Mouse (Mus musculus): ENCODE measurements around the gene 1700030J22Rik. TPM values are rescaled to one million over a fixed set of nuclear protein-coding genes. Genes with fewer than 3 reads are reported as not detected.

Gene 1700030J22Rik
- total RNA-seq, 2 experiments from 2014 or later, result 0.38 TPM; not detected in 1

DNA sequence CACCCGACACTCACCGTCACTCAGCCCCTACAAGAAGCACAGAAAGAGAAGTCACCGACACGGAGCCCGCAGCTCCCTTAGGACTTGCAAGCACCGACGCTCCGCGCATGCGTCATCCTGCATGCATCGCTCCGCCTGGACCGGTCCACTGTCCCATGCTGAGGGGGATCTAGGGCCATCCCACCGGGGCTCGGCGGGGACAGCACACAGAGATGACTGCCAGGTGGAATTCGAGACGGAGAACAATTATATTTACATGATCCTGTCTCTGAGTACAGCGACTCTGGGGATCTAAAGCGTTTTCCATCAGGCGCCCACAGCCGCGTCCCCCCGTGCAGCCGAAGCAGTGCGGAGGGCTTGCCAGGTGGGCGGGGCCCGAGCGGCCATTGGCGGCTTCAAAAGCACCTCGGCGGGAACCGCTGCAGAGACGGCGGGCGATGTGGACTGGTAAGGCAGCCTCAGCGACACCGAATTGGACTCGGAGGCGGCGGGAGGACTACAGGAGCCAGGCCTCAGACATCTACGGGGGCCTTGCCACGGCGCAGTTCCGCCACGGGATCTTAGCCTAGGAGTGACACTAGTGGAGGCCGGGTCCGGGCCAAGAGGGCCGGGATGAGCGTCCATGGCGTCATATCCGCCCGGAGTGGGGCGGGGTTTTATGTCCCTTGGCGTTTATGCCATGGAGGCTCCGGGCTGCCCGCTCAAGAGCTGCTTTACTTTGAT, 57.3 kb downstream of the 1700030J22Rik start, which contains the start of the genes Cmc2 and Cenpn:
Gene Cmc2 (minus strand): TSS at position 119 of the 723 bp plus-strand sequence.
Gene Cenpn (plus strand): TSS at position 394 of the 723 bp plus-strand sequence.
- peak; percentile 91 for ATAC-seq (replicated peaks; ENCODE audit: low FRiP score, low TSS enrichment, poor library complexity, severe bottlenecking)

- peak; percentile 66 for ATAC-seq (replicated peaks; ENCODE audit: low FRiP score, low TSS enrichment, poor library complexity, severe bottlenecking)
Measured at GRCm38 (mm10) chr8:116921005-116921336, 57.8 kb downstream of the 1700030J22Rik start.

Other genes with a start within 250 kb of the 1700030J22Rik start
- gene Cdyl2, start 246.0 kb downstream of the 1700030J22Rik start, total RNA-seq (2014; fragmentation: Nextera tagmentation), result 2.4 and 4.0 TPM in 2 replicates
- gene Cdyl2, start 246.0 kb downstream of the 1700030J22Rik start, total RNA-seq (2017), result 3.6 and 4.4 TPM in 2 replicates
- 45.4 and 48.0 TPM in 2 replicates for gene Cmc2, start 57.5 kb downstream of the 1700030J22Rik start, total RNA-seq (2014; fragmentation: Nextera tagmentation)
- 51.6 and 53.3 TPM in 2 replicates for gene Cmc2, start 57.5 kb downstream of the 1700030J22Rik start, total RNA-seq (2017)
- 48.4 and 59.1 TPM in 2 replicates for gene Cenpn, start 57.2 kb downstream of the 1700030J22Rik start, total RNA-seq (2014; fragmentation: Nextera tagmentation)
- gene Cenpn, start 57.2 kb downstream of the 1700030J22Rik start, total RNA-seq (2017), result 44.1 and 44.8 TPM in 2 replicates
- gene Atmin, start 35.6 kb downstream of the 1700030J22Rik start, total RNA-seq (2014; fragmentation: Nextera tagmentation), result 15.5 and 19.7 TPM in 2 replicates
- gene Atmin, start 35.6 kb downstream of the 1700030J22Rik start, total RNA-seq (2017), result 10.9 and 18.4 TPM in 2 replicates
- 71.7 and 72.1 TPM in 2 replicates for gene Gcsh, start 14.6 kb upstream of the 1700030J22Rik start, total RNA-seq (2014; fragmentation: Nextera tagmentation)
- 80.8 and 95.0 TPM in 2 replicates for gene Gcsh, start 14.6 kb upstream of the 1700030J22Rik start, total RNA-seq (2017)
- gene Pkd1l2, start 103.5 kb upstream of the 1700030J22Rik start, total RNA-seq (2014; fragmentation: Nextera tagmentation), result 0.42 TPM in 1 of 2 replicates, not detected in the other
- not detected in 2 replicates for gene Pkd1l2, start 103.5 kb upstream of the 1700030J22Rik start, total RNA-seq (2017)
- gene Bco1, start 116.9 kb upstream of the 1700030J22Rik start, total RNA-seq (2014; fragmentation: Nextera tagmentation), result 1.8 TPM in 1 of 2 replicates, not detected in the other
- 0.08 and 0.09 TPM in 2 replicates for gene Bco1, start 116.9 kb upstream of the 1700030J22Rik start, total RNA-seq (2017)
- 9.9 and 14.3 TPM in 2 replicates for gene Gan, start 179.2 kb upstream of the 1700030J22Rik start, total RNA-seq (2014; fragmentation: Nextera tagmentation)
- gene Gan, start 179.2 kb upstream of the 1700030J22Rik start, total RNA-seq (2017), result 4.4 and 6.6 TPM in 2 replicates